Mouse (Mus musculus) limb, embryonic 10.5 days (tissue): ENCODE measurements at regions not wholly inside any gene's neighbourhood (a gene's known extent, or its start where the extent isn't known, plus 50 kb on each side); places are given as distances from the start of the nearest gene placed in this dataset.

Source experiments
- DNase-seq: peaks from one replicate; pipeline ENCODE4 v3.0.0-alpha.2; 2017; ENCODE audit warnings: low spot score
- H3K27ac ChIP-seq: fragments of 300-500 bp; sonication (generic); 2 replicates; pipeline ENCODE4 v1.5.1; 2016; ENCODE audit warnings: mild to moderate bottlenecking
- H3K27me3 ChIP-seq: fragments of 300-500 bp; sonication (generic); 2 replicates; pipeline ENCODE4 v1.6.1; 2016; ENCODE audit warnings: low read depth, mild to moderate bottlenecking; ENCODE audit not compliant: poor library complexity, severe bottlenecking
- H3K36me3 ChIP-seq: fragments of 300-500 bp; sonication (generic); 2 replicates; pipeline ENCODE4 v1.6.1; 2016; ENCODE audit warnings: mild to moderate bottlenecking, moderate library complexity
- H3K4me1 ChIP-seq: fragments of 300-500 bp; sonication (generic); 2 replicates; pipeline ENCODE4 v1.6.1; 2016
- H3K4me3 ChIP-seq: fragments of 300-500 bp; sonication (generic); 2 replicates; pipeline ENCODE4 v1.5.1; 2016; ENCODE audit warnings: mild to moderate bottlenecking, moderate library complexity
- H3K9me3 ChIP-seq: fragments of 300-500 bp; sonication (generic); replicated peaks from 2 replicates; pipeline ENCODE4 v1.6.1; 2016; ENCODE audit warnings: mild to moderate bottlenecking
- WGBS: fragments of 180-500 bp; shearing (Covaris S2); methylation state at CpG from one replicate; pipeline ENCODE4 v1.1.7; 2016; 5-methylcytosine and 5-hydroxymethylcytosine counted together

DNA sequence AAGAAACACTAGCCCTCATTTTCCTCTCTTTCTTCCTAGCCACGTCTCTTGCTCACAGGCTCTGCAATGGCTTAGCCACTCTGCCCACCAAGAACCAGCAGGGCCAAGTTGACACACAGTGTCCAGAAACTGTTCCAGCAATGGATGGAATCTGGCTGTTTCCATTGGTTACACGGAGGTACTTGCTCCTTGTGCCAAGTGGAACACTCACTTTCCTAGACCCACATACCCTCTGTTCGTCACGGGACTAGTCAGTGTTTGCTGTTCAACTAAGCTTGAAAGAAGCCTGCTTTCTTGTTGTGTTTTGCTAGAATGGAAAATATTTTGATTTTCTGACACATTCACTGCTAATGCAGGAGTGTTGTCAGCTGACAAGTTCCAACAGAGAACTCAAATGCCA lies 575.7 kb upstream of the Gulo start:
- Histone ChIP-seq H3K27ac (no peak overlapping the region), H3K27me3 (no peaks in the 10 kb centered on the region), H3K36me3 (no peaks in the 10 kb centered on the region), H3K4me3 (no peak overlapping the region), H3K9me3 (no peaks in the 10 kb centered on the region), H3K4me1 (peaks cover 9% of the 10 kb centered on the region)
- no peak for DNase-seq
- WGBS: 86% methylated on average over 4 of the region's 4 CpGs

DNA sequence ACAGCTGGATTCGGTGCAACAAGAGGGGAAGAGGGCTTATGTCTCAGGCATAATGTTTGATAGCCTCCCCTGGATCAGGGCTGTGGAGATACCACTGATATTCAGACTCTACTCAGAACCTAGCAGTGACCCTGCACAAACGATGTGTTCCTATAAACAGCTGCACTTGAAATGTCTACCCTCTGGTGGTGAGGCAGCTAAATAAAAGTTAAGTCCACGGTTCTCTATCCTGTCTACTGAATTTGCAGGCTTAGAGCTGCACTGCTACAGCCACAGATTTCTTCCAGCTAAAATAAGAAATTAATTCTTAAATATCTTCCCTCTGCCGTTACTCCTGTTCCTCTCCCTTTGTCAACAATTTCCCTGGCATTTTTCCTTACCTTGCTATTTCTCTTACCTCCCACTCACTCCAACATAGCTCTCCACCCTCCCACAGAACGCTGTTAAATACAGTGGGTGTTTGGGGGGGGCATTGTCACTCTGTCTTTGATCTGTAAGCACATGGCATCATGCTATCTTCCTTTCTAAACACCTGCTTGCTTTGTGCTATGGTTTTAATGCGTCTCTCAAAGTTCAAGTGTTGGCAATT lies 571.0 kb upstream of the Gulo start:
- H3K9me3 ChIP-seq: no peaks in the 10 kb centered on the region
- no peaks in the 10 kb centered on the region for H3K36me3 ChIP-seq
- DNase-seq: no peak
- no peak overlapping the region for H3K4me3 ChIP-seq
- no peak overlapping the region for H3K27ac ChIP-seq
- WGBS: 78% methylated on average over 6 of the region's 6 CpGs
- no peaks in the 10 kb centered on the region for H3K4me1 ChIP-seq
- no peaks in the 10 kb centered on the region for H3K27me3 ChIP-seq

GRCm38 (mm10) chr14:66566600-66566999 lies 557.6 kb upstream of the Gulo start:
- Histone ChIP-seq H3K9me3 (no peaks in the 10 kb centered on the region), H3K27me3 (no peaks in the 10 kb centered on the region), H3K4me3 (no peak overlapping the region), H3K36me3 (no peaks in the 10 kb centered on the region), H3K27ac (no peak overlapping the region), H3K4me1 (no peaks in the 10 kb centered on the region)
- 88% methylated on average over 10 of the region's 10 CpGs for WGBS
- DNase-seq: no peak

DNA sequence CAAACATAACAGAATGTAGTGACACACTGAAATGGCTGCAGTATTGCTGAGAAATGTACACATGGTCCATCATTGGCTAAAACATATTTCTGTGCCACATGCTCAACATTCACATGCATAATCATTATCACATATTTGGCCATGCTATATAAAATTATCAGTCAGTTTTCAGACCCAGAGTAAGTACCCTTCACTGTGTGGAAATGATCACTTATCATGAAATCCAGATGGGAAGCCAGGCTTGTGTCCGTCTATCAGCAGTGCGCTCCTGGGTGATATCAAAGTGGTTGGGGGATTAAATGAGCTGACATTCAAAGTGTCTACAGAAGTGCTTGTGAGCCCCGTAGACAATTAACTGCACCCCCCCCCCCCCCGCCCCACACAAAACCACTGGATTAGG lies 553.7 kb upstream of the Gulo start:
- no peak for DNase-seq
- H3K27me3 ChIP-seq: no peaks in the 10 kb centered on the region
- no peak overlapping the region for H3K27ac ChIP-seq
- WGBS: 61% methylated on average over 4 of the region's 4 CpGs
- no peaks in the 10 kb centered on the region for H3K9me3 ChIP-seq
- H3K4me1 ChIP-seq: no peaks in the 10 kb centered on the region
- no peak overlapping the region for H3K4me3 ChIP-seq
- H3K36me3 ChIP-seq: no peaks in the 10 kb centered on the region

DNA sequence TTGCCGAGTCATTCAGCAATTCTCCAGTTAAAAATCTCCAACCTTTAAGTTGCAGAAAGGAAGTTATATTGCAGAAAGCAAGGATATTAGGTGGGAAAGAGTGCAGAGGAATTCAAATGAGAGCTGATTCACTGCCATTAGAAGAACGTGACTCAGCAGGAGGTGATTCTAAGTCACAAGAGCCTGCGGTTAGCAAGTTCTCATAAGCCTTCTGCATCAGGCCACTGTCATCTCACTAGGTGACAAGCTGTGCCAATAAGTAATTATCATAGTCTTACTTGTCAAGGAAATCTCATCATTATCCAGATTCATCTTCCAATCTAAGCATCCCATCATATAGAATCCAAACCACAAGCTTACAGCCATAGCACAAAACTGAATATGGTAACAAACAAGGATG lies 552.7 kb upstream of the Gulo start:
- H3K27ac ChIP-seq: no peak overlapping the region
- no peaks in the 10 kb centered on the region for H3K36me3 ChIP-seq
- H3K4me3 ChIP-seq: no peak overlapping the region
- WGBS: 77% methylated on average over 3 of the region's 3 CpGs
- no peaks in the 10 kb centered on the region for H3K4me1 ChIP-seq
- no peak for DNase-seq
- H3K9me3 ChIP-seq: no peaks in the 10 kb centered on the region
- no peaks in the 10 kb centered on the region for H3K27me3 ChIP-seq

GRCm38 (mm10) chr14:66561042-66561590 lies 552.1 kb upstream of the Gulo start:
- Histone ChIP-seq H3K36me3 (no peaks in the 10 kb centered on the region), H3K4me1 (no peaks in the 10 kb centered on the region), H3K27ac (no peak overlapping the region), H3K4me3 (no peak overlapping the region), H3K27me3 (no peaks in the 10 kb centered on the region), H3K9me3 (no peaks in the 10 kb centered on the region)
- no peak for DNase-seq
- 90% methylated on average over 5 of the region's 5 CpGs for WGBS

DNA sequence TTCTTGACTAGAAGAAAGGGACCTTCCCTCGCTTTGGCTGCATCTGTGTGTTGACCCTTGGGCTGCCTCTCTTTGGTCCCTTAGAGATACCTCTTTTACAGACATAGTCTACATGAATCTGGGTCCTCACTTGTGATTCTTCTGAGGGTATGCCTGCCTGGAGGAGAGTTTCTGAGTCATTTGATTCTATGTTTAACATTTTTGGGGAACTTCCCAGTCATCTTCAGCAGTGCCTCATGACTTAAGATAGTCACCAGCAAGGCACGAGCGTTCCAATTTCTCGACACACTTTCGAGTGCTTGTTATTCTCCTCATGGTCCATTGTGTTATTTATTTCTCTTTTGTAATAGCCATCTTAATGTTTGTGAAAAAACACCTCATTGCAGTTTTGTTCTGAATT lies 549.4 kb upstream of the Gulo start:
- no peaks in the 10 kb centered on the region for H3K9me3 ChIP-seq
- DNase-seq: no peak
- H3K4me3 ChIP-seq: no peak overlapping the region
- H3K4me1 ChIP-seq: no peaks in the 10 kb centered on the region
- H3K27me3 ChIP-seq: no peaks in the 10 kb centered on the region
- WGBS: 92% methylated on average over 5 of the region's 5 CpGs
- H3K27ac ChIP-seq: no peak overlapping the region
- no peaks in the 10 kb centered on the region for H3K36me3 ChIP-seq

DNA sequence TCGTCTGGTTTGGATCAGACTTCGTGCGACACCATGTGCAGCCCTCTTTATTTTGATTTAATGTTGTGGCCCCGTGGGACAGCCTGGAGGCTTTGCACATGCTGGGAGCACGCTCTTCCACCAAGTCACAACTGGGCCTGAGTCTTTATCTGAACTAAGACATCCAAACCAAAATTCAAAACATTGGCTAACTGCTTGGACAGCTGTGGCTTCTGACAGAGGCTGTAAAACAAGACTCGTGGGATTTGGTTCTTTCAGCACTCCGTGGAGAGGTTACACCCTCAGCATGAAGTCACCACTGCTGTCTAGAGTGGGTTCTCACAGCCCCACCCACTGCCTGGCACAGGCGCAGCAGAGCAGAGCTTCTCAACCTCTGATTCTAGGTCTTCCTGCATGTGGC lies 548.6 kb upstream of the Gulo start:
- Histone ChIP-seq H3K4me3 (no peak overlapping the region), H3K27me3 (no peaks in the 10 kb centered on the region), H3K27ac (no peak overlapping the region), H3K4me1 (no peaks in the 10 kb centered on the region), H3K36me3 (no peaks in the 10 kb centered on the region), H3K9me3 (no peaks in the 10 kb centered on the region)
- WGBS: 78% methylated on average over 8 of the region's 8 CpGs
- no peak for DNase-seq

GRCm38 (mm10) chr14:66538498-66538897 lies 529.5 kb upstream of the Gulo start:
- Histone ChIP-seq H3K36me3 (no peaks in the 10 kb centered on the region), H3K27ac (no peak overlapping the region), H3K4me3 (no peak overlapping the region), H3K27me3 (no peaks in the 10 kb centered on the region), H3K9me3 (no peaks in the 10 kb centered on the region), H3K4me1 (no peaks in the 10 kb centered on the region)
- no peak for DNase-seq
- 88% methylated on average over 6 of the region's 6 CpGs for WGBS

DNA sequence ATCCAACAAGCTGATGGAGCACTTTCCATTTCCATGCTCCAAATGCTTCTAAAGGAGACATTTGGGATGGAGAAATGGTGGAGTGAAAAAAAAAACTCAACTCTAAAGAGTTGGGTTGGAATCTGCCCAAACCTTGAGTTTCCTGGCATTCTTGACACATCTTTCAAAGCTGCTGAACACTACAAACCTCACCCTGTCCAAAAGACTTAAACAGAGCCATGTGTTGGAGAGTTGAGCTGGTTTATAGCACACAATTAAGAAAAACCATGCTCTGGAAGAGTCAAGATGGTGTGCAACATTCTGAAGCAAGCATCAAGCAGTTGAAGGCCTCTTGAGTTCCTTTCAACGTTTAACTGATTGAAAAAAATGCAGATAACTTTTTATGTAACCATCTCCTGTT lies 525.7 kb upstream of the Gulo start:
- no peak overlapping the region for H3K4me3 ChIP-seq
- WGBS: 58% methylated on average over 1 of the region's 1 CpGs
- H3K9me3 ChIP-seq: no peaks in the 10 kb centered on the region
- no peak overlapping the region for H3K27ac ChIP-seq
- H3K36me3 ChIP-seq: no peaks in the 10 kb centered on the region
- H3K27me3 ChIP-seq: no peaks in the 10 kb centered on the region
- no peaks in the 10 kb centered on the region for H3K4me1 ChIP-seq
- no peak for DNase-seq

DNA sequence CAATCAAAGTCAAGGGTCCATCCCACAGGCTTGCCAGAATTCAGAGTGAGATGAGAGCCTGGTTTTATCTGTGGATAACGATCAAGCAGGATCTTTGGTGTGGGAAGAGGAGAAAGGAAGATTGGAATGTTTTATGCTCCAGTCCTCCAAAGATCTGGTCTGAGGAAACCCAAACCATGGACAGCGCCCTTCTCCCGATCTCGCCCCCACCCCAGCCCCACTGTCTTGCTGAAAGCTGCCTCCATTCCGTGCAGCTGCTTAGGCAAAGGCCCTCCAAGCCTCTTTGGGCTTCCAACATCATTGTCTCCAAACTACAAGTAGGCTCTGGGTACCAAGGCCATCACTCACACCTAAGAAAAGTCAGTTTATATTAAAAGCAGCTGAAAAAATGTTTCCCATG lies 519.1 kb upstream of the Gulo start:
- Histone ChIP-seq H3K4me3 (no peak overlapping the region), H3K9me3 (no peaks in the 10 kb centered on the region), H3K27ac (no peak overlapping the region), H3K4me1 (no peaks in the 10 kb centered on the region), H3K27me3 (no peaks in the 10 kb centered on the region), H3K36me3 (no peaks in the 10 kb centered on the region)
- WGBS: 38% methylated on average over 5 of the region's 5 CpGs
- DNase-seq: peak; percentile 49

GRCm38 (mm10) chr14:66527061-66527460 lies 518.1 kb upstream of the Gulo start:
- no peaks in the 10 kb centered on the region for H3K27me3 ChIP-seq
- H3K27ac ChIP-seq: no peak overlapping the region
- no peaks in the 10 kb centered on the region for H3K9me3 ChIP-seq
- no peak for DNase-seq
- H3K36me3 ChIP-seq: no peaks in the 10 kb centered on the region
- H3K4me3 ChIP-seq: no peak overlapping the region
- no peaks in the 10 kb centered on the region for H3K4me1 ChIP-seq
- WGBS: 71% methylated on average over 6 of the region's 6 CpGs

- DNase-seq: no peak
- Histone ChIP-seq H3K9me3 (no peaks in the 10 kb centered on the region), H3K27ac (no peak overlapping the region), H3K4me3 (no peak overlapping the region), H3K36me3 (no peaks in the 10 kb centered on the region), H3K27me3 (no peaks in the 10 kb centered on the region), H3K4me1 (no peaks in the 10 kb centered on the region)
- 80% methylated on average over 6 of the region's 6 CpGs for WGBS
Observed at GRCm38 (mm10) chr14:66522856-66523400, 513.9 kb upstream of the Gulo start.
